Mouse (Mus musculus) adrenal gland, adult 8-10 months (tissue): ENCODE data around the gene Eif4a2. TPM values are rescaled to one million over a fixed set of nuclear protein-coding genes. Genes with fewer than 3 reads are reported as not detected.
A peak's percentile ranks its signal among the peaks of the same experiment; 100 is the strongest.

Experiments used
- DNase-seq: peaks from one replicate; pipeline ENCODE4 v3.0.0; 2022
- total RNA-seq, 4 experiments: library from RNA; stranded (reverse); gene quantifications; 2 replicates each; pipeline ENCODE4 v1.2.4; 2022

The Eif4a2 gene
- total RNA-seq, 4 experiments from 2014 or later, result 551 to 775 (median 679) TPM

DNA sequence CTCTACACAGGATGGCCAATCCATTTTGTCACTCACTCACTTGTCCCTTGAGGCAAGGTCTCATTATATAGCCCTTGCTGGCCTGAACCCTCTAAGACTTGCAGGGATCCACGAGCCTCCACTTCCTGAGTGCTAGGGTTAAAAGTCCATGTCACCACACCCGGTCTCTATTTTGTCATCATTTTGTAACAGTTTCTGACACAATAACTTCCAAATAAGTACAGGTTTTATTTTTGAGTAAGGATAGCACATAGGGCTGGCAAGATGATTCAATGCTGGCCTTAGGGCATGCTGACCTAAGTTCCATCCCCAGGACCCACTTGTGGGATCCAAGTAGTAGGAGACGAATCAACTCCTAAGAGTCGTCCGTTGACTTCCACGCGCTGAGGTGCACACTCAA, 1.1 kb upstream of the Eif4a2 start:
- no peak for DNase-seq

GRCm38 (mm10) chr16:23107946-23108759, 909 bp downstream of the Eif4a2 start:
- peak; percentile 81 for DNase-seq

- no peak for DNase-seq
Observed at GRCm38 (mm10) chr16:23108943-23109342, 1.7 kb downstream of the Eif4a2 start.

DNA sequence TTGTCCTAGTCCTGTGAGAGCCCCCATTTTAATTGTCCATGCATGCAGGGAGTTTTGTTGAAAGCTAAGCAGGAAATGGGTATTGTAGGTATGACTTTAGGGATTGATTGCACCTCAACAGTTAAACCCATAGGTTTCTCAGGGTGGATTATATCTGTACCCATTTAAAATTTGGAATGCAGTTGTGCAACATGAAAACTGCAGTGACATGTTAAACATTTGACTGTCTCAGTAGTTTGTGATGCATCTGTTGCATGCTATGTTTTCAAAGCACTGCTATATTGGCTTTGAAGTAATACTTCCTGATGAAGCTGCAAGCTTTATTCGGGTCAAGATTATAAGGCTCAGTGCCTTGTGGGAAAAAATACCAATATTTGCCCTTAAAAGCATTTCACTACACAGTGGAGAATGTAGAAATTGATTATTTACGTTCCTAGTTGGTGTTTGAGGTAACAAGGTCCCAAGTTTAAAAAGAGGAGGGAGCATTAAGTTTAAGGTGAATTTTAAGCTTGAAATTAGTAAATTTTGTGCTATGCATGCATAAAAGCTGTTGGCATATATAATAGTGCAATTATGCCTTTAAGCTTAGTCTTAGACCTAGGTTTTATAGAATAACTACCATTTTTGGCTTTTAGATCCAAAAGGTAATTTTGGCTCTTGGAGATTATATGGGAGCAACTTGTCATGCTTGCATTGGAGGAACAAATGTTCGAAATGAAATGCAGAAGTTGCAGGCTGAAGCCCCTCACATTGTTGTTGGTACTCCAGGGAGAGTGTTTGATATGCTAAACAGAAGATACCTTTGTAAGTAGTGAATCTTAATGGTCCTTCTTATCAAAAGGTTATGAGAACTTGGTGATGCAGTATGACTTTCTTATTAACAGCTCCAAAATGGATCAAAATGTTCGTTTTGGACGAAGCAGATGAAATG, 2.4 kb downstream of the Eif4a2 start:
- DNase-seq, result no peak

GRCm38 (mm10) chr16:23112348-23112747, 5.1 kb downstream of the Eif4a2 start:
- DNase-seq, result no peak

GRCm38 (mm10) chr16:23112861-23113435, 5.7 kb downstream of the Eif4a2 start:
- no peak for DNase-seq

- DNase-seq, result no peak
Observed at GRCm38 (mm10) chr16:23113903-23114302, 6.7 kb downstream of the Eif4a2 start.

DNA sequence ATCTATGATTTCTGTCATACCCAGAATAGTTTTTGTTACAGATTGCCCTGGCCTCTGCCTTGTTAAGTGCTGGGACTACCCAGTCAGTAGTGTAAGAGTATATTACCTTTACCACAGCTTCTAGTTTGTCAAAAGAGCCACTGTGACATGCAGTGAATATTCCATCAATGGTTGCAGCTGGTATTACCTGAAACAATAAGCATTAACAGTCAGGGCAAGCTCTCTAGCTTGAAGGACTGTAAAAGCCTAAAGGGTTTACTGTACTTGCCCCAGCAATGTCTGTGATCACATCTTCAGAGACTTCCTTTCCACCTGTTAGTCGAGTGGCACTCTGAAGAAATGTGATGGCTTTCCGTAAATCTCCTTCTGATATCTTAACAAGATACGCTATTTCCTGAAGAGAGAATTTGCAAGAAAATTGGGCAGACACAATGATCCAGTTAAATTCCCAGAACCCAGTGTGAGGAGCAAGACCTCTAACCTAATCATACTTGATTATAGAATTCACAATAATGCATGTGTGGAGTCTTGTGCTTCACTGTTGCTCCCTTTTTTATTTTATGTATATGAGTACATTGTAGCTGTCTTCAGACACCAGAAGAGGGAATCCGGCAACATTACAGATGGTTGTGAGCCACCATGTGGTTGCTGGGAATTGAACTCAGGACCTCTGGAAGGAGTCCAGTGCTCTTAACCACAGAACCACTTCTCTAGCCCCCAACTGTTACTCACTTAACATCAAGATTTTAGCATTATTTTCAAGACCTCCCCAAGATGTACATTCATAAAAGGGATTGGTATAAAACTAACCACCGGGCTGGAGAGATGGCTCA, 7.3 kb downstream of the Eif4a2 start:
- no peak for DNase-seq

DNA sequence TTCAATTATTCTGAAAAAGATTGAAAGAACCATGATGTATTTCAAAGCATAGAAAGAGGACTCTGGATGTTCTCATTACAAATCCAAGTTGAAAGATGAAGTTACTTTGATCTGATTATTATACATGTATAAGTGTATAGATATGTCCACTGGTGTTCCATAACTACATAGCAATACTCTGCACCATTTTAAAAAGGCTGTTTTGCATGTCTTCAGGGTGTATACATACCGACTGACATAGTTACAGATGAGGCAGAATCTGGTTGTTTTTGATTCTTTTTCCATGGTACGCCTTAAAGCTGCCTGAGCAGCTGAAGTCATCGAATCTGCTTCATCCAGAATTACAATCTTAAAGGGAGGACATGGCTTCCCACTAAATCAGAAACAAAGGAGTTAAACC, 8.2 kb downstream of the Eif4a2 start:
- DNase-seq, result no peak

GRCm38 (mm10) chr16:23117173-23117572, 9.9 kb downstream of the Eif4a2 start:
- no peak for DNase-seq

DNA sequence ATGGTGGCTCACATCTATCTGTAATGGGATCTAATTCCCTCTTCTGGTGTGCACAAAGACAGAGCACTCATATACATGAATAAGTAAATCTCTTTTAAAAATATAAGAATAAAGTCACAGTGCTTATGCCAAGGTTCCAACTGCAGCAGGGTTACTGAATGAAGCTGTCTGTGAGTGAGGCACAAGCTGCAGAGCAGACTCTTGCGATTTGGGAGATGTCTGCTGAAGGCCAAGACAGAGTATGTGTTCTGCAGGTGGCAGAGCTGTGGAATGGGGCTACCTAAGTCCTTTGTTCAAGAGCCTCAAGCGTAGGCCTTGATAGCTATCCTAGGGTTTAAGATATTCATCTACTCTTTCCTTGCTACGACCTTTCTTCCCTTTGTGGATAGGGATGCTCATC, 15.2 kb downstream of the Eif4a2 start:
- DNase-seq, result no peak

DNA sequence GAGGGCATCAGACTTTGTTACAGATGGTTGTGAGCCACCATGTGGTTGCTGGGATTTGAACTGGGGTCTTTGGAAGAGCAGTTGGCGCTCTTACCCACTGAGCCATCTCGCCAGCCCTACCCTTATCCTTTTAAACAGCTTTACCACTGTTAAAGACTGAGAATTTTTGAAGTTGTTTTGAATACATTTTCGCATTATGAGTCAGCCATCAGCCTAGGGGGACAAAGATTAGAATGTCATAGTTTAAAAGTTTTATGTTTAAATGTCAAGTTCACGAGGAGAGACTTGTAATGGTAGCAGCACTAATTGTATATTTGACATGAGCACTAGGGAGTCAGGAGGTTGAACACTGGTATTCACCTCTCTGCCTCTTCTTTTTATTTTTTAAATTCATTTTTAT, 15.9 kb downstream of the Eif4a2 start:
- DNase-seq, result no peak

DNA sequence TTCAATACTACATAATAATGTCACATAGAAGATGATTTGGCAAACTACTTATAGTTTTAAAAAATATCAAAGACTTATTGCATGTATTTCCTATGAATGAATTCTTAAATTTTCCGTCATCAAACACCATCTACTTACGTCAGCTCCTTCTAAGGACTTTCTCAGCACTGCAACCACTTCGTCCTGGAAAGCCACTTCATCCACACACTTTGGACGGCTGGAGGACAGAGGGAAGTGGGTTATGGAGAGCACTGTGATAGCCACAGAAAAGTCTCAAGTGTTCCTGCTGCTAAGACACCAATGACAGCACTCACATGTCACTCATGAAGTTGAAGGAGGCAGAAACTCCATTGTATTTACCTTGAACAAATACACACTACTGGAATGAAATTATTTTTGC, 17.2 kb downstream of the Eif4a2 start:
- DNase-seq, result no peak

- no peak for DNase-seq
Observed at GRCm38 (mm10) chr16:23127311-23127672, 20.0 kb downstream of the Eif4a2 start.

DNA sequence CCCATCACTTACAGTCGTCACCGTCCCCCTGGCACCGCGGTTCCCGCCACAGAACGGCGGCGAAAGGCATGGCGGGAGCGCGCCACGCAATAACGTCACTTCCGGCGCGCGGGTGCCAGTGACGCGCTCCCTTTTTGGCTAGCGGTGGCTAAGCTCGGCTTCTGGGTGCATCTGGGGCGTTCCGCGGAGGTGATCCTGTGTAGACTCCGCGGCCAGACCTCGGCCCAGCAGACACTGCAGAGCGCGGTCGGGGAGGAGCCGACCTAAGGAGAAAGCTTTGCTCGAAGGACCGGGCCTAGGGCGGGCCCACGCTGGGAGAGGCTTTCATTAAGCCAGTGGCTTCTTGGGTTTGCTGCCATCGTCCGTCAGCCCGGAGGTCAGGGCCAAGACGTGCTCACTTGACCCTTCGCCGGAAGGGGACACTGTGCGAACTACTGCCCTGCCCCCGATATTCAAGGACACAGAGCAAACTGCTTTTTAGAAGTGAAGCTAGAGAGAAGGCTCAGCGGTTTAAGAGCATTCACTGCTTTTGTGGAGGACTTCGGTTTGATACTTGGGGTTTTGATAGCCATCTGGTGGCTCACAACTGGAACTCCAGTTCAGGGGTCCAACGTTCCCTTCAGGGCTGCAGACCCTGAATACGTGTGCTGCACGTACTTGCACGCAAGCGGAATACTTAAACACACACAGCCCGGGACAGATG, 20.6 kb downstream of the Eif4a2 start, which contains the start of gene Rfc4:
Gene Rfc4 (minus strand): TSS at position 65 of the 703 bp plus-strand sequence.
- DNase-seq, result peak; percentile 88

DNA sequence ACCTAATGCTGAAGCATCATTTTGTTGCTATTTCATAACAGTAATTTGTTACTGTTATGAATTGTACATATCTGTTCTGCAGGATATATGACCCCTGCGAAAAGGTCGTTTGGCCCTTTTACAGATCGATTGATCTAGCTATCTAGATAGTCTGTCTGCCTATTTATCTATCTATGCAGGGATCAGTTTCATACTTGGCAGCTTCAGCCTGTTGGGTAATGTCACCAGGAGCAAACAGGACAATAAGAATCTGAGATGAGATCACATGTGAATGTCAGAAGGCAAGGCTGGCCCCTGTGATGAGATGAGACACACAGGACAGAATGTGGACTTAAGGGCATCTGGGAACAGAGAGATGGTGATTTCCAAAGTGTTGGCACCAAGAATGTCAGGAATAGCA, 23.1 kb downstream of the Eif4a2 start:
- no peak for DNase-seq

DNA sequence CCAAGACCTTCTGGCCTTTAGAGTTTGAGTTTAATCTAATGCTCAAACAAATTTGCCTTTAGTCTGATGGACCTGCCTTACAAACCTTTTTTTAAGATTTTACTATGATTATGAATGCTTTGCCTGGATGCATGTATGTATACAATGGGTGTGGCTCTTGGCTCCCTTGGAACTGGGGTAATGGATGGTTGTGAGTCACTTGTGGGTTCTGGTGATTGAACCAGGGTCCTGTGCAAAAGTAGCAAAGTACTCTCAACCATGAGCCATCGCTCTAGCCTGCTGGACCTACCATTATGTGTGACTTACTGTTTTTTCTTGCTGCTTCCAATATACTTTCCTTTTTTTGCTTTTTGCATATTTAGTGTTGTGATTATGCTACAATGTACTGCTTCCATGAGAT, 25.1 kb downstream of the Eif4a2 start:
- no peak for DNase-seq

DNA sequence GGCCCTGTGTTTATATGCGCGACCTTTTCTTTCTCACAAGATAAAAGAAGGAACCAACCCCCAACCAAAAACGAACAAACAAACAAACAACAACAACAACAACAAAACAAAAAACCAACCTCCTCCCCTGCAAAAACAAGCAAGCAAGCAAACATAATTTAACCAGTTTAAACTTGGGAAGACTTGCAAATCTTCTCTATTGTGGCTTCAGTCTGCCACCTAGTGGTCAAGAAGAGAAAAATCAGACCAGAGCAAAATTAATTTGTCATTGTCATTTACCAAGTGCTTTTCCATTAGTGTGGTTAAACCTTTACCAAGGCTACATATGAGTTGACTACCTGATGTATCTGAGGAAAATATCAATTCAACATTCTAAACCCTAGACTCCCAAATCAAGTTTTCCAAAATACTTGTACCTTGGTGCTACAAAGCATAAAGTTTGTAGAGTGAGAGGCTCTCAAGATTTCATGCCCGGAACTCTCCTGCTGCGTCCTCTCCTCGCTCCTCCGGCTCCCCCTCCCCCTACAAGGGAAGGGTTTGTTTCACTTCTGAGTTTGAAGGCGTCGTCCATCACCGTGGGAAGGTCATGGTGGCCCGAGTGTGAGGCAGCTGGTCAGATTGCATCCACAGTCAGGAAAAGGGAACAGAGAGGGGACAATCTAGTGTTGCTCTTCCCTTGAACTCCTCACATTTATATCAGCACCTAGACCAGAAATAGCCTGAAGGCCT, 28.3 kb downstream of the Eif4a2 start:
- no peak for DNase-seq

DNA sequence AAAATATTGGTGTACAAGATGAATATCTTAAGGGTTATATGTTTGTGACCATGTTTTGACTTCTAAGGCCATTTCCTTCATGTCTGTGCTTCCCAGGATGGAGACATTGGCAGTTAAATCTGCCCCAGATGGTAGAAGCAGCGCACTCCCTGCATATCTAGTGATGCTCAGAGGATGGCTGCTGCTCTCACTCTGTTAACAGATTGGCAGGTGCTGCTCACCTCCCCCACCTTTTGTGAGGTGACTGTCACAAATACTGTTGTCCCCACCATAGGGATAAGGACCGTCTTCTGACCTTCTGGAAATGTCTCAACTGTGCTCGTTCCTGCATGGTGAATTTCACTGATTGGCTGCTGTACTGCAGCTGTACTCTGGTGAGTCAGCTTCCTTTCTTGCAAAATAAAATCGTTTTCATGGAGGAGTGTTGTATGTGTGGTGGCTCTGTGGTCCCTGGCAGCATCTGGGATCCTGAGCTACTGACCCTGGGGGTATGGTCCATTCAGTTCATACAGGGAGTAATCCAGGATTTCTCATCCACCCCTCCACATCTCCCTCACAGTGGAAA, 29.2 kb downstream of the Eif4a2 start:
- DNase-seq, result no peak

GRCm38 (mm10) chr16:23140911-23141310, 33.7 kb downstream of the Eif4a2 start:
- DNase-seq, result no peak

DNA sequence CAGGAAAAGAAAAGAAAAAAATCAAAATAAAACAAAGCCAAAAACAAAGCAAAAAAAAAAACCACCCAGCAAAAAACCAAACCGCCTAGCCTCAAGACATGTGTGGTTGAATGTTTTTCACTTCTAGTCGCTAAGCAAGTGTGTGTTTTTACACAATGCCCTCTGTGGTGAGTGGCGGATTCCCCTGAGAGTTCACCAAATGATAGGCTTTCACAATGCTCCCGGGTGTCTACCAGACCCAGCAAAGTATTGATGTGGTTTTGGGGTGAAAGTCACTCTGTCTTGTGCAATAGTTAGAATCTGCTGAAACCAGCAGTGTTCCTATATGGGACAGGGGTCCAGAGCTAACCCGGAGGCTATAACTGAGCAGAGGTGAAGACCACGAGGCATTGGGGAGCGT, 37.1 kb downstream of the Eif4a2 start:
- DNase-seq, result no peak
